Mouse (Mus musculus): ENCODE results near the gene Gm14408.
"Not testable (repeated sequence)": the region's sequence is repeated elsewhere in the genome, so short reads cannot be mapped to it uniquely, and the experiment has no call there.

GRCm38 (mm10) chr2:176830840-176831239 is at the start of gene Gm14408:
- not testable (repeated sequence) for TF ChIP-seq CTCF (IDR thresholded peaks at IDR 0.05; ENCODE audit: insufficient read depth, low read length); POLR2A (IDR thresholded peaks at IDR 0.05; ENCODE audit: borderline replicate concordance, extremely low read depth, low read depth, low read length)

Measured in lung, adult 2 months (tissue).